Mouse (Mus musculus): ENCODE data around the gene Ndufb10. TPM values are rescaled to one million over a fixed set of nuclear protein-coding genes. Genes with fewer than 3 reads are reported as not detected.

The Ndufb10 gene
- polyA plus RNA-seq, 1 experiment from 2014 or later = 413 TPM

- WGBS = 92% methylated on average over 15 of the region's 15 CpGs
- no peak for ATAC-seq
Observed at GRCm38 (mm10) chr17:24716166-24716682, 8.1 kb downstream of the Ndufb10 start.

GRCm38 (mm10) chr17:24715556-24715955 lies 8.7 kb downstream of the Ndufb10 start:
- no peak for ATAC-seq

More at GRCm38 (mm10) chr17:24716166-24716682, 8.1 kb downstream of the Ndufb10 start:
- Histone ChIP-seq H3K27me3 (replicated peaks; ENCODE audit: control insufficient read depth, insufficient read depth, low read length) (no peaks in the 10 kb centered on the region), H3K4me3 (ENCODE audit: low read depth, low read length) (no peak overlapping the region), H3K4me1 (replicated peaks; ENCODE audit: control insufficient read depth, insufficient read depth, low read length) (no peaks in the 10 kb centered on the region), H3K9me3 (ENCODE audit: control insufficient read depth) (no peaks in the 10 kb centered on the region), H3K27ac (ENCODE audit: low read depth, low read length) (no peak overlapping the region), H3K4me2 (replicated peaks; ENCODE audit: low read depth) (no peak overlapping the region), H3K9ac (ENCODE audit: low read depth, low read length) (no peak overlapping the region), H3K36me3 (ENCODE audit: control insufficient read depth, insufficient read depth) (peaks cover 5% of the 10 kb centered on the region; the same call in 1 of the 2 replicates)
- no peak for TF ChIP-seq CTCF (IDR thresholded peaks at IDR 0.05; ENCODE audit: low read depth)

GRCm38 (mm10) chr17:24708646-24709045 lies 15.6 kb downstream of the Ndufb10 start:
- Histone ChIP-seq H3K9me3 (ENCODE audit: control insufficient read depth) (no peaks in the 10 kb centered on the region), H3K9ac (ENCODE audit: low read depth, low read length) (no peak overlapping the region), H3K27ac (ENCODE audit: low read depth, low read length) (no peak overlapping the region), H3K4me2 (replicated peaks; ENCODE audit: low read depth) (no peak overlapping the region), H3K4me1 (replicated peaks; ENCODE audit: control insufficient read depth, insufficient read depth, low read length) (no peaks in the 10 kb centered on the region), H3K36me3 (ENCODE audit: control insufficient read depth, insufficient read depth) (peaks cover 17% of the 10 kb centered on the region; the same call in 1 of the 2 replicates), H3K27me3 (replicated peaks; ENCODE audit: control insufficient read depth, insufficient read depth, low read length) (no peaks in the 10 kb centered on the region), H3K4me3 (ENCODE audit: low read depth, low read length) (no peak overlapping the region)
- 30% methylated on average over 2 of the region's 2 CpGs for WGBS
- ATAC-seq = no peak
- peak; percentile 69 for TF ChIP-seq CTCF (IDR thresholded peaks at IDR 0.05; ENCODE audit: low read depth)

More at GRCm38 (mm10) chr17:24715556-24715955, 8.7 kb downstream of the Ndufb10 start:
- Histone ChIP-seq H3K4me1 (replicated peaks; ENCODE audit: control insufficient read depth, insufficient read depth, low read length) (no peaks in the 10 kb centered on the region), H3K27ac (ENCODE audit: low read depth, low read length) (no peak overlapping the region), H3K4me3 (ENCODE audit: low read depth, low read length) (no peak overlapping the region), H3K9ac (ENCODE audit: low read depth, low read length) (no peak overlapping the region), H3K9me3 (ENCODE audit: control insufficient read depth) (no peaks in the 10 kb centered on the region), H3K4me2 (replicated peaks; ENCODE audit: low read depth) (no peak overlapping the region), H3K36me3 (ENCODE audit: control insufficient read depth, insufficient read depth) (peaks cover 4% of the 10 kb centered on the region; the same call in 1 of the 2 replicates), H3K27me3 (replicated peaks; ENCODE audit: control insufficient read depth, insufficient read depth, low read length) (no peaks in the 10 kb centered on the region)
- WGBS = 66% methylated on average over 6 of the region's 6 CpGs
- no peak for TF ChIP-seq CTCF (IDR thresholded peaks at IDR 0.05; ENCODE audit: low read depth)

GRCm38 (mm10) chr17:24707801-24708425 lies 16.4 kb downstream of the Ndufb10 start:
- Histone ChIP-seq H3K27me3 (replicated peaks; ENCODE audit: control insufficient read depth, insufficient read depth, low read length) (no peaks in the 10 kb centered on the region), H3K9ac (ENCODE audit: low read depth, low read length) (peak overlapping the region; percentile 48), H3K4me3 (ENCODE audit: low read depth, low read length) (peak overlapping the region; percentile 59), H3K4me2 (replicated peaks; ENCODE audit: low read depth) (peak overlapping the region; percentile 71), H3K27ac (ENCODE audit: low read depth, low read length) (peak overlapping the region; percentile 72), H3K36me3 (ENCODE audit: control insufficient read depth, insufficient read depth) (peaks cover 19% of the 10 kb centered on the region; the same call in 1 of the 2 replicates), H3K9me3 (ENCODE audit: control insufficient read depth) (no peaks in the 10 kb centered on the region), H3K4me1 (replicated peaks; ENCODE audit: control insufficient read depth, insufficient read depth, low read length) (no peaks in the 10 kb centered on the region)
- ATAC-seq = 0 out of 2 replicates have a peak, but pooled peaks have one; percentile 32
- no peak for TF ChIP-seq CTCF (IDR thresholded peaks at IDR 0.05; ENCODE audit: low read depth)
- 4% methylated on average over 24 of the region's 24 CpGs for WGBS

GRCm38 (mm10) chr17:24706982-24707800 lies 17.1 kb downstream of the Ndufb10 start, which contains the start of gene Tbl3:
Gene Tbl3, minus strand, starts transcription at chr17:24707660.
- Histone ChIP-seq H3K4me3 (ENCODE audit: low read depth, low read length) (peak within 1 kb of the TSS; percentile 59), H3K4me2 (replicated peaks; ENCODE audit: low read depth) (peak within 1 kb of the TSS; percentile 71), H3K9ac (ENCODE audit: low read depth, low read length) (peak within 1 kb of the TSS; percentile 48), H3K36me3 (ENCODE audit: control insufficient read depth, insufficient read depth) (peaks cover 22% of the 10 kb centered on the region; the same call in 1 of the 2 replicates), H3K27ac (ENCODE audit: low read depth, low read length) (peak within 1 kb of the TSS; percentile 72), H3K9me3 (ENCODE audit: control insufficient read depth) (no peaks in the 10 kb centered on the region), H3K27me3 (replicated peaks; ENCODE audit: control insufficient read depth, insufficient read depth, low read length) (no peaks in the 10 kb centered on the region), H3K4me1 (replicated peaks; ENCODE audit: control insufficient read depth, insufficient read depth, low read length) (no peaks in the 10 kb centered on the region)
- TF ChIP-seq CTCF (IDR thresholded peaks at IDR 0.05; ENCODE audit: low read depth) = no peak
- ATAC-seq = peak; percentile 81
- WGBS = 3% methylated on average over 32 of the region's 32 CpGs

GRCm38 (mm10) chr17:24705821-24706220 lies 18.5 kb downstream of the Ndufb10 start:
- no peak overlapping the region for H3K4me3 ChIP-seq (ENCODE audit: low read depth, low read length)

More at GRCm38 (mm10) chr17:24705821-24706220, 18.5 kb downstream of the Ndufb10 start:
- no peak overlapping the region for H3K9ac ChIP-seq (ENCODE audit: low read depth, low read length)
- peaks cover 36% of the 10 kb centered on the region; the same call in 1 of the 2 replicates for H3K36me3 ChIP-seq (ENCODE audit: control insufficient read depth, insufficient read depth)
- WGBS = 99% methylated on average over 3 of the region's 3 CpGs
- no peak for TF ChIP-seq CTCF (IDR thresholded peaks at IDR 0.05; ENCODE audit: low read depth)
- H3K27ac ChIP-seq (ENCODE audit: low read depth, low read length) = no peak overlapping the region
- H3K27me3 ChIP-seq (replicated peaks; ENCODE audit: control insufficient read depth, insufficient read depth, low read length) = no peaks in the 10 kb centered on the region
- H3K4me2 ChIP-seq (replicated peaks; ENCODE audit: low read depth) = no peak overlapping the region
- H3K9me3 ChIP-seq (ENCODE audit: control insufficient read depth) = no peaks in the 10 kb centered on the region
- ATAC-seq = no peak
- H3K4me1 ChIP-seq (replicated peaks; ENCODE audit: control insufficient read depth, insufficient read depth, low read length) = no peaks in the 10 kb centered on the region; the same call in 1 of the 2 replicates
